Mouse (Mus musculus) forebrain, postnatal 0 days (tissue): ENCODE data around the gene Man1b1. TPM values are rescaled to one million over a fixed set of nuclear protein-coding genes. Genes with fewer than 3 reads are reported as not detected.

Source experiments
- ATAC-seq: fragments of 200-750 bp; cut with Nextera tagmentation; 2 replicates; pipeline ENCODE4 v1.8.0; 2017; ENCODE audit warnings: mild to moderate bottlenecking, moderate library complexity
- DNase-seq: peaks from one replicate; pipeline ENCODE4 v3.0.0-alpha.2; 2015
- H3K27ac ChIP-seq: fragments of 300-500 bp; sonication (generic); 2 replicates; pipeline ENCODE4 v1.5.1; 2014; ENCODE audit warnings: low read depth, mild to moderate bottlenecking, antibody characterized with exemption, low read length, moderate library complexity, mixed read lengths
- H3K27me3 ChIP-seq: fragments of 300-500 bp; sonication (generic); 2 replicates; pipeline ENCODE4 v1.6.1; 2014; ENCODE audit warnings: mild to moderate bottlenecking, low read length, mixed read lengths; ENCODE audit not compliant: insufficient read depth
- H3K36me3 ChIP-seq: fragments of 300-500 bp; sonication (generic); 2 replicates; pipeline ENCODE4 v1.6.1; 2014; ENCODE audit warnings: mild to moderate bottlenecking, moderate library complexity; ENCODE audit not compliant: insufficient read depth
- H3K4me1 ChIP-seq: fragments of 300-500 bp; sonication (generic); 2 replicates; pipeline ENCODE4 v1.6.1; 2014; ENCODE audit warnings: antibody characterized with exemption; ENCODE audit not compliant: insufficient read depth
- H3K4me2 ChIP-seq: fragments of 300-500 bp; sonication (generic); 2 replicates; pipeline ENCODE4 v1.6.1; 2014; ENCODE audit warnings: low read depth, mild to moderate bottlenecking, moderate library complexity
- H3K4me3 ChIP-seq: fragments of 300-500 bp; sonication (generic); 2 replicates; pipeline ENCODE4 v1.5.1; 2014; ENCODE audit warnings: low read depth, low read length, mixed read lengths
- H3K9ac ChIP-seq: fragments of 300-500 bp; sonication (generic); 2 replicates; pipeline ENCODE4 v1.6.1; 2014; ENCODE audit warnings: mild to moderate bottlenecking
- H3K9me3 ChIP-seq: fragments of 300-500 bp; sonication (generic); 2 replicates; pipeline ENCODE4 v1.6.1; 2016; ENCODE audit warnings: low read length
- CTCF ChIP-seq: sonication (generic); IDR thresholded peaks from 2 replicates; pipeline ENCODE4 v1.5.1; 2016; ENCODE audit warnings: antibody characterized with exemption, control low read depth, low read depth
- WGBS: fragments of 180-500 bp; shearing (Covaris S2); extraction: QIAGEN DNeasy Blood & Tissue Kit; methylation state at CpG from one replicate; pipeline ENCODE4 v1.1.7; 2014; 5-methylcytosine and 5-hydroxymethylcytosine counted together
- polyA plus RNA-seq: library from polyadenylated mRNA; unstranded; fragments of >200 nt; fragmentation: Nextera tagmentation; extraction: Ambion mirVana; gene quantifications from 2 replicates; pipeline ENCODE4 v1.2.1, GENCODE M21; 2015
- total RNA-seq: library from RNA; depleted of rRNA; stranded (reverse); fragments of >200 nt; gene quantifications from 2 replicates; pipeline ENCODE4 v1.2.3, GENCODE M21; 2014

Man1b1 gene
- total and polyA plus RNA-seq, 2 experiments from 2014 or later = 43.8 to 66.1 TPM

DNA sequence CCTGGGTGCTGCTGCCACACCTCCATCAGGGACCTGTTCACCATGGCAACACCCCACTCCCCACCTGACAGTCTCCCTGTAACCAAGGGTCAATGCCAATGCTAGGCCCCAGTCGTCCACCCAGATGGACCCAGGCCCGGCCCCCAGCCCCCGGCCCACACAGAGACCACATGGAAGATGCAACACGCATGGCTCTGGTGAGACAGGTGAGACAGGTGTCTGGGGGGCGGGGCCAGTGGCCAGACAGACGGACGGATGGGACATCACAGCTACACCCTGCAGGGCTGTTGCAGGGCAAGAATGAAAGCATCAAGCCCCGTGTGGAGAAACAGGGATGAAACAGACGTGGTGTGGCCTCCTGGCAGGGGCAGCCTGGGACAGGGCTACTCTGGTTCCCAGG lies 38.4 kb upstream of the Man1b1 start:
- Histone ChIP-seq H3K27me3 (peaks cover 39% of the 10 kb centered on the region), H3K4me2 (no peak overlapping the region), H3K27ac (no peak overlapping the region), H3K9me3 (no peaks in the 10 kb centered on the region), H3K36me3 (peaks cover 41% of the 10 kb centered on the region), H3K9ac (no peak overlapping the region), H3K4me3 (no peak overlapping the region), H3K4me1 (peaks cover 8% of the 10 kb centered on the region; the same call in 1 of the 2 replicates)
- ATAC-seq (no peak), DNase-seq (no peak)
- TF ChIP-seq CTCF = no peak
- WGBS = 74% methylated on average over 9 of the region's 9 CpGs

GRCm38 (mm10) chr2:25297093-25297492 lies 35.0 kb upstream of the Man1b1 start:
- no peak for DNase-seq
- Histone ChIP-seq H3K27me3 (peaks cover 14% of the 10 kb centered on the region), H3K4me1 (no peaks in the 10 kb centered on the region), H3K4me2 (no peak overlapping the region), H3K4me3 (no peak overlapping the region), H3K9ac (no peak overlapping the region), H3K36me3 (peaks cover 44% of the 10 kb centered on the region), H3K27ac (no peak overlapping the region), H3K9me3 (no peaks in the 10 kb centered on the region)
- WGBS = 70% methylated on average over 8 of the region's 8 CpGs
- no peak for TF ChIP-seq CTCF
- ATAC-seq = no peak

DNA sequence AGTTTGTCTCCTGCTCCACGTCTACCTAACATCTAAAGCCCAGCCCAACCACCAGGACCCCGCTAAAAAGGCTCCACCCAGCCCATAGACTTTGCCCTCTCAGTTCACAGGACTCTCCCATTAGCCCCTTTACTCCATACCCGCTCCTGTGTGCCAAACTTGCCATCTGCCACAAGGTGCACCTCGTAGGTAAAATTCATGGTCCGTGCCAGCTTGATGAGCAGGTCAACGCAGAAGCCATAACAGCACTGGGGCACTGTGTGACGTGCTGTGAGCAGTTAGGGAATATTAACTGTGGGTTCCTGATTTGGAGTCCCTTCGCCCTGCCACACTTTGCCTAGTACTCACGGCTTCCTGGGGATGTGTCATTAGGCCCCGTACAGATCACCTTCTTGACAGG lies 34.1 kb upstream of the Man1b1 start:
- Histone ChIP-seq H3K4me1 (no peaks in the 10 kb centered on the region), H3K4me2 (no peak overlapping the region), H3K9ac (no peak overlapping the region), H3K9me3 (no peaks in the 10 kb centered on the region), H3K36me3 (peaks cover 52% of the 10 kb centered on the region), H3K4me3 (no peak overlapping the region), H3K27me3 (peaks cover 6% of the 10 kb centered on the region), H3K27ac (no peak overlapping the region)
- ATAC-seq (no peak), DNase-seq (no peak)
- no peak for TF ChIP-seq CTCF
- WGBS = 82% methylated on average over 10 of the region's 10 CpGs

DNA sequence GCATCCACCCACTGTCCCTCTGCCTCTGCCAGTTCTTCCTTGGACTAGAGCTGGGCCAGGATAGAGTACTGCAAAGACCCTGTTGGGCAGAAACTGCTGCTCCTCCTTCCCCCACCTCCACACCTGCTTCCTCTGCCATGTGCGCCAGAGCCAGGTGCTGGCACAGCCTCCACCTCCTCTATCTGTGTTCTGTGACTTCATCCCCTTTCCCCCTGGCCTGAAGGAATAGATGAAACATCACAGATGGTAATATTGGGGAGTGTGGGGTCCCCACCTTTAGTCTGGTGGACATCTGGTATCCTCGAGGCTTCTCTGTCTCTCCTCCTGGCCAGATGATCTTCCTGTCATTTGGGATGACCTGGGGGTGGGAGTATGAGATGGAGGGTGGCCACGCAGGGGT lies 28.7 kb upstream of the Man1b1 start:
- Histone ChIP-seq H3K27ac (no peak overlapping the region), H3K4me1 (peaks cover 3% of the 10 kb centered on the region; the same call in 1 of the 2 replicates), H3K36me3 (peaks cover 30% of the 10 kb centered on the region), H3K27me3 (no peaks in the 10 kb centered on the region; the same call in 1 of the 2 replicates), H3K4me2 (no peak overlapping the region), H3K9ac (no peak overlapping the region), H3K4me3 (no peak overlapping the region), H3K9me3 (no peaks in the 10 kb centered on the region)
- 86% methylated on average over 3 of the region's 3 CpGs for WGBS
- DNase-seq (no peak), ATAC-seq (no peak)
- TF ChIP-seq CTCF = no peak

GRCm38 (mm10) chr2:25303931-25304656 lies 28.0 kb upstream of the Man1b1 start:
- H3K4me1 ChIP-seq = peaks cover 3% of the 10 kb centered on the region; the same call in 1 of the 2 replicates
- H3K4me2 ChIP-seq = peak overlapping the region; percentile 68
- TF ChIP-seq CTCF = no peak
- DNase-seq (no peak), ATAC-seq (peak; percentile 26; the same call in 1 of the 2 replicates)
- H3K9me3 ChIP-seq = no peaks in the 10 kb centered on the region
- WGBS = 57% methylated on average over 7 of the region's 7 CpGs
- H3K36me3 ChIP-seq = peaks cover 37% of the 10 kb centered on the region
- H3K27ac ChIP-seq = no peak overlapping the region
- no peaks in the 10 kb centered on the region; the same call in 1 of the 2 replicates for H3K27me3 ChIP-seq
- peak overlapping the region; percentile 40; the same call in 1 of the 2 replicates for H3K4me3 ChIP-seq
- 0 out of 2 replicates have a peak overlapping the region, but pooled peaks have one; percentile 22 for H3K9ac ChIP-seq

- Histone ChIP-seq H3K9me3 (no peaks in the 10 kb centered on the region), H3K27ac (0 out of 2 replicates have a peak overlapping the region, but pooled peaks have one; percentile 40), H3K36me3 (peaks cover 39% of the 10 kb centered on the region), H3K4me3 (peak overlapping the region; percentile 40), H3K27me3 (peaks cover 2% of the 10 kb centered on the region; the same call in 1 of the 2 replicates), H3K9ac (peak overlapping the region; percentile 49), H3K4me2 (peak overlapping the region; percentile 68), H3K4me1 (peaks cover 3% of the 10 kb centered on the region; the same call in 1 of the 2 replicates)
- DNase-seq (peak; percentile 79), ATAC-seq (peak; percentile 83)
- WGBS = 3% methylated on average over 45 of the region's 45 CpGs
- TF ChIP-seq CTCF = no peak
These were observed 27.2 kb upstream of the Man1b1 start for GRCm38 (mm10) chr2:25304657-25305541.
